Mouse (Mus musculus) stomach, postnatal 0 days (tissue): ENCODE measurements around the gene Slc10a4.
"Not testable (repeated sequence)": the region's sequence is repeated elsewhere in the genome, so short reads cannot be mapped to it uniquely, and the experiment has no call there.

ENCODE experiments used
- CTCF ChIP-seq: IDR thresholded peaks from 2 replicates; pipeline ENCODE4 v1.5.1; 2016; ENCODE audit warnings: antibody characterized with exemption, low read depth, mild to moderate bottlenecking, moderate library complexity
- EP300 ChIP-seq: optimal IDR thresholded peaks from 2 replicates; pipeline ENCODE3; 2016; ENCODE audit warnings: antibody characterized with exemption

- not testable (repeated sequence) for TF ChIP-seq EP300
- peak; percentile 63 for TF ChIP-seq CTCF
Measured at GRCm38 (mm10) chr5:73008230-73008629, 1.5 kb downstream of the Slc10a4 start.
